Mouse (Mus musculus) olfactory bulb, adult 2 months (tissue): ENCODE results near the gene Grb7. TPM values are rescaled to one million over a fixed set of nuclear protein-coding genes. Genes with fewer than 3 reads are reported as not detected.

ENCODE experiments used
- H3K27ac ChIP-seq: fragments of 200-500 bp; 2 replicates; pipeline ENCODE4 v1.5.1; 2012; ENCODE audit warnings: low read depth, low read length; ENCODE audit not compliant: insufficient read depth
- H3K4me1 ChIP-seq: fragments of 200-500 bp; 2 replicates; pipeline ENCODE4 v1.6.1; 2012; ENCODE audit warnings: low read length; ENCODE audit not compliant: control insufficient read depth, insufficient read depth
- H3K4me3 ChIP-seq: fragments of 200-500 bp; 2 replicates; pipeline ENCODE4 v1.5.1; 2012; ENCODE audit warnings: mild to moderate bottlenecking, low read depth, low read length, moderate library complexity; ENCODE audit not compliant: insufficient read depth
- CTCF ChIP-seq: fragments of 200-500 bp; IDR thresholded peaks from 2 replicates; pipeline ENCODE4 v1.5.1; 2012; ENCODE audit warnings: low read depth, mild to moderate bottlenecking, low read length, moderate library complexity; ENCODE audit not compliant: insufficient read depth
- POLR2A ChIP-seq: fragments of 200-500 bp; IDR thresholded peaks from 2 replicates; pipeline ENCODE4 v1.6.1; 2012; ENCODE audit warnings: mild to moderate bottlenecking, low read depth, low read length, moderate library complexity; ENCODE audit not compliant: insufficient read depth
- WGBS: fragments of 180-500 bp; shearing (Covaris S2); methylation state at CpG from one replicate; pipeline ENCODE4 v1.1.7; 2018; 5-methylcytosine and 5-hydroxymethylcytosine counted together
- polyA plus RNA-seq: library from polyadenylated mRNA; stranded (reverse); fragments of >200 nt; gene quantifications from 2 replicates; pipeline ENCODE4 v1.2.4, GENCODE M21; 2012; ENCODE audit warnings: low replicate concordance; ENCODE audit not compliant: missing spikeins, insufficient read depth, insufficient read length

The Grb7 gene
- polyA plus RNA-seq, 1 experiment: not detected

DNA sequence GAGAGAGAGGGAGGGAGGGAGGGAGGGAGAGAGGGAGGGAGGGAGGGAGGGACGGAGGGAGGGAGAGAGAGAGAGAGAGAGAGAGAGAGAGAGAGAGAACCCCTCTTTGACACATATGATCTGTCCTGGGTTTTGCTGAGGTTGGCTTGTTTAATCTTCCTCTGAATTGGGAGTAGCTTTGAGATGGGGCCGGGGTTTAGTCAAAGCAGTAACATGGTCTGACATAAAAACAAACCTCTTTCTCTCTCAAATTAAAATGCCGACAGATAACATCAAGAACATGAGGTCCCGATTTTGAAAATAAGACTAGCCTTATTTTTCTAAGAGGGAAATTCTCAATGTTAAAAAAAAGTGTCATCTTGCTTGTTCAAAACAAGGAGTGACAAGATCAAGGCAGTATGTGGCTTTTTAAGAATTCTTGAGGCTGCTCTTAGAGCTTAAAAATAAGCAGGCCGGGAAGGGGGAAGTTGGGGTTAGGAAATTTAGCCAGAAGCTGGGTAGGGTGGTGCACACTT, 41.4 kb downstream of the Grb7 start:
- TF ChIP-seq POLR2A (no peak), CTCF (no peak)
- H3K4me1 ChIP-seq: no peaks in the 10 kb centered on the region; the same call in 1 of the 2 replicates
- H3K4me3 ChIP-seq: no peak overlapping the region
- WGBS: 82% methylated on average over 4 of the region's 5 CpGs
- H3K27ac ChIP-seq: no peak overlapping the region

- H3K27ac ChIP-seq: no peak overlapping the region
- no peaks in the 10 kb centered on the region; the same call in 1 of the 2 replicates for H3K4me1 ChIP-seq
- H3K4me3 ChIP-seq: no peak overlapping the region
- TF ChIP-seq CTCF (no peak), POLR2A (no peak)
- WGBS: 76% methylated on average over 20 of the region's 20 CpGs
These were observed 42.5 kb downstream of the Grb7 start for GRCm38 (mm10) chr11:98488540-98489234.

- Histone ChIP-seq H3K4me1 (no peaks in the 10 kb centered on the region; the same call in 1 of the 2 replicates), H3K27ac (no peak overlapping the region), H3K4me3 (no peak overlapping the region)
- WGBS: 78% methylated on average over 7 of the region's 7 CpGs
- TF ChIP-seq POLR2A (no peak), CTCF (no peak)
These were observed 45.4 kb downstream of the Grb7 start for GRCm38 (mm10) chr11:98491571-98491970.

DNA sequence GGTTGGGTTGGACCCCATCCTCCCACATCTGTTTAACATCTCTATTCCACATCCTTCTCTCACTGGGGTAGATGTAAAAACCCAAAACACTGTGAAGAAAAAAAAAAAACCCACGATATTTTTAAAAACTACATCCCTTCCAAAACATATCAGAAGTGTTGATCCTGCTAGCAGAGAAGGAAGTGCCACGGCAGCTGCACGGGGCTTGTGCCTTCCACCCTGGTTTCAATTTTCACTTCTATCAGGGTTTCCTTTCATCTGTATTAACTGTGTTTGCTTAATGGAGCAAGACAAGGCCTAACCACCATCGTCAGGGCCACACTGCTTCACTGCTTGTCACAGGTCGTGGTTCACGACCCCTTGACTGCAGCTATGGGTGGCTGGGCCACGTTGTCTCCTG, 46.8 kb downstream of the Grb7 start:
- Histone ChIP-seq H3K4me3 (no peak overlapping the region), H3K4me1 (no peaks in the 10 kb centered on the region; the same call in 1 of the 2 replicates), H3K27ac (no peak overlapping the region)
- WGBS: 49% methylated on average over 7 of the region's 7 CpGs
- TF ChIP-seq POLR2A (no peak), CTCF (no peak)

GRCm38 (mm10) chr11:98493394-98493793, 47.2 kb downstream of the Grb7 start:
- WGBS: 73% methylated on average over 9 of the region's 9 CpGs
- TF ChIP-seq CTCF (no peak), POLR2A (no peak)
- no peak overlapping the region for H3K4me3 ChIP-seq
- H3K27ac ChIP-seq: no peak overlapping the region
- H3K4me1 ChIP-seq: no peaks in the 10 kb centered on the region; the same call in 1 of the 2 replicates

GRCm38 (mm10) chr11:98495176-98495719, 49.1 kb downstream of the Grb7 start:
- WGBS: 93% methylated on average over 5 of the region's 5 CpGs
- no peaks in the 10 kb centered on the region for H3K4me1 ChIP-seq
- H3K27ac ChIP-seq: no peak overlapping the region
- H3K4me3 ChIP-seq: no peak overlapping the region
- no peak for TF ChIP-seq POLR2A
- TF ChIP-seq CTCF: no peak

GRCm38 (mm10) chr11:98497388-98498288, 51.4 kb downstream of the Grb7 start:
- H3K4me1 ChIP-seq: no peaks in the 10 kb centered on the region
- H3K27ac ChIP-seq: no peak overlapping the region
- 39% methylated on average over 22 of the region's 22 CpGs for WGBS
- no peak overlapping the region for H3K4me3 ChIP-seq
- TF ChIP-seq CTCF: no peak
- no peak for TF ChIP-seq POLR2A

DNA sequence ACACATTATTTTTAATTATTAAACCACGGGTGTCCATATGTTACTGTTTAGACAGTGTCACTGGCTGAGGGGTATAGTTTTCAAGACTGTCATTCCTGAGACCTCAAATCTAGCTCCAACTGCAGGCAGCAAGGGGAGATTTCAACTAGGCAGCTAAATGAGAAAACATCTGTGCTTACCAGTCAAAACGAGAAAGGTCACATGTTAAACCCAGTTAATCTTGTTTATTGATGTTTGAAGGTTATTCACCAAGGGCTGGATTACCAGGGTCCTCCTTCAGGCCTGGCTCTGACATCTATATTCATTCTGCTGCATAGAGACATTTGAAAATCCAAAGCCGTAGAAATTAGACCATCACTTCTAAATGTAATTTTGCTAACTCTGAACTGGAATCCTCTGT, 58.7 kb downstream of the Grb7 start:
- Histone ChIP-seq H3K27ac (no peak overlapping the region), H3K4me1 (no peaks in the 10 kb centered on the region), H3K4me3 (no peak overlapping the region)
- TF ChIP-seq CTCF (no peak), POLR2A (no peak)
- WGBS: 74% methylated on average over 3 of the region's 3 CpGs

Other genes starting within 250 kb of the Grb7 start
- gene Cdk12, start 243.3 kb upstream of the Grb7 start, polyA plus RNA-seq: not detected in 2 replicates
- not detected in 2 replicates for gene Neurod2, start 116.7 kb upstream of the Grb7 start, polyA plus RNA-seq
- gene Ppp1r1b, start 98.0 kb upstream of the Grb7 start, polyA plus RNA-seq: not detected in 2 replicates
- gene Stard3, start 88.0 kb upstream of the Grb7 start, polyA plus RNA-seq: not detected in 2 replicates
- not detected in 2 replicates for gene Tcap, start 62.6 kb upstream of the Grb7 start, polyA plus RNA-seq
- gene Pnmt, start 59.9 kb upstream of the Grb7 start, polyA plus RNA-seq: not detected in 2 replicates
- not detected in 2 replicates for gene Pgap3, start 45.9 kb upstream of the Grb7 start, polyA plus RNA-seq
- not detected in 2 replicates for gene Erbb2, start 33.9 kb upstream of the Grb7 start, polyA plus RNA-seq
- gene Mien1, start 7.4 kb upstream of the Grb7 start, polyA plus RNA-seq: not detected in 2 replicates
- 249 TPM in 1 of 2 replicates, not detected in the other for gene Ikzf3, start 99.6 kb downstream of the Grb7 start, polyA plus RNA-seq
- gene Zpbp2, start 104.7 kb downstream of the Grb7 start, polyA plus RNA-seq: not detected in 2 replicates
- gene Ormdl3, start 141.0 kb downstream of the Grb7 start, polyA plus RNA-seq: not detected in 2 replicates
- not detected in 2 replicates for gene Lrrc3c, start 151.9 kb downstream of the Grb7 start, polyA plus RNA-seq
- gene Gm12355, start 179.3 kb downstream of the Grb7 start, polyA plus RNA-seq: not detected in 2 replicates
- not detected in 2 replicates for gene Gsdma3, start 180.0 kb downstream of the Grb7 start, polyA plus RNA-seq
- not detected in 2 replicates for gene Gsdma2, start 200.4 kb downstream of the Grb7 start, polyA plus RNA-seq
- gene Gsdma, start 218.0 kb downstream of the Grb7 start, polyA plus RNA-seq: not detected in 2 replicates
- not detected in 2 replicates for gene Psmd3, start 236.2 kb downstream of the Grb7 start, polyA plus RNA-seq